Mouse (Mus musculus) forebrain, embryonic 14.5 days (tissue): ENCODE data around the gene Chn2. TPM values are rescaled to one million over a fixed set of nuclear protein-coding genes. Genes with fewer than 3 reads are reported as not detected.

Experiments
- ATAC-seq: fragments of 200-750 bp; cut with Nextera tagmentation; 2 replicates; pipeline ENCODE4 v1.8.0; 2017; ENCODE audit warnings: mild to moderate bottlenecking, moderate library complexity
- DNase-seq: peaks from one replicate; pipeline ENCODE4 v3.0.0-alpha.2; 2015; ENCODE audit warnings: low spot score
- H3K27ac ChIP-seq: fragments of 300-500 bp; sonication (generic); 2 replicates; pipeline ENCODE4 v1.5.1; 2014; ENCODE audit warnings: low read depth, mild to moderate bottlenecking, control low read depth, low read length, moderate library complexity
- H3K27me3 ChIP-seq: fragments of 300-500 bp; sonication (generic); replicated peaks from 2 replicates; pipeline ENCODE4 v1.6.1; 2014; ENCODE audit warnings: low read length, control low read depth, mixed read lengths; ENCODE audit not compliant: control insufficient read depth, insufficient read depth
- H3K36me3 ChIP-seq: fragments of 300-500 bp; sonication (generic); 2 replicates; pipeline ENCODE4 v1.6.1; 2014; ENCODE audit warnings: low read length, control low read depth; ENCODE audit not compliant: control insufficient read depth, insufficient read depth
- H3K4me1 ChIP-seq: fragments of 300-500 bp; sonication (generic); 2 replicates; pipeline ENCODE4 v1.6.1; 2014; ENCODE audit warnings: antibody characterized with exemption, low read length, control low read depth; ENCODE audit not compliant: control insufficient read depth, insufficient read depth
- H3K4me2 ChIP-seq: fragments of 300-500 bp; sonication (generic); 2 replicates; pipeline ENCODE4 v1.6.1; 2014; ENCODE audit warnings: mild to moderate bottlenecking, control low read depth, low read length
- H3K4me3 ChIP-seq: fragments of 300-500 bp; sonication (generic); 2 replicates; pipeline ENCODE4 v1.5.1; 2014; ENCODE audit warnings: low read depth, low read length, control low read depth
- H3K9ac ChIP-seq: fragments of 300-500 bp; sonication (generic); 2 replicates; pipeline ENCODE4 v1.6.1; 2014; ENCODE audit warnings: mild to moderate bottlenecking, low read length, control low read depth, moderate library complexity
- H3K9me3 ChIP-seq: fragments of 300-500 bp; sonication (generic); replicated peaks from 2 replicates; pipeline ENCODE4 v1.6.1; 2016; ENCODE audit warnings: low read length, control low read depth, mixed read lengths; ENCODE audit not compliant: control insufficient read depth
- WGBS: fragments of 180-500 bp; shearing (Covaris S2); extraction: QIAGEN DNeasy Blood & Tissue Kit; methylation state at CpG from one replicate; pipeline ENCODE4 v1.1.7; 2014; 5-methylcytosine and 5-hydroxymethylcytosine counted together
- polyA plus RNA-seq: library from polyadenylated mRNA; unstranded; fragments of >200 nt; fragmentation: Nextera tagmentation; extraction: Ambion mirVana; gene quantifications from 2 replicates; pipeline ENCODE4 v1.2.1, GENCODE M21; 2014

Gene Chn2
- polyA plus RNA-seq, 1 experiment from 2014 or later, result 45.9 TPM

GRCm38 (mm10) chr6:54057661-54058060 lies 18.3 kb downstream of the Chn2 start:
- WGBS, result 83% methylated on average over 10 of the region's 10 CpGs
- peaks cover 19% of the 10 kb centered on the region for H3K4me1 ChIP-seq
- no peak overlapping the region for H3K4me3 ChIP-seq
- no peak overlapping the region for H3K27ac ChIP-seq
- H3K4me2 ChIP-seq, result no peak overlapping the region
- H3K36me3 ChIP-seq, result no peaks in the 10 kb centered on the region
- DNase-seq (no peak), ATAC-seq (no peak)
- no peaks in the 10 kb centered on the region for H3K9me3 ChIP-seq
- no peak overlapping the region for H3K9ac ChIP-seq
- no peaks in the 10 kb centered on the region for H3K27me3 ChIP-seq

GRCm38 (mm10) chr6:54058837-54059236 lies 19.5 kb downstream of the Chn2 start:
- Histone ChIP-seq H3K9me3 (no peaks in the 10 kb centered on the region), H3K4me2 (no peak overlapping the region), H3K9ac (no peak overlapping the region), H3K27me3 (no peaks in the 10 kb centered on the region), H3K4me1 (peaks cover 12% of the 10 kb centered on the region), H3K27ac (no peak overlapping the region), H3K4me3 (no peak overlapping the region), H3K36me3 (no peaks in the 10 kb centered on the region)
- DNase-seq (no peak), ATAC-seq (no peak)
- WGBS, result 81% methylated on average over 8 of the region's 8 CpGs

- H3K27ac ChIP-seq, result no peak overlapping the region
- WGBS, result 83% methylated on average over 3 of the region's 3 CpGs
- no peak for ATAC-seq
Measured at GRCm38 (mm10) chr6:54060258-54060657, 20.9 kb downstream of the Chn2 start.

GRCm38 (mm10) chr6:54061375-54061774 lies 22.0 kb downstream of the Chn2 start:
- Histone ChIP-seq H3K4me2 (no peak overlapping the region), H3K9me3 (no peaks in the 10 kb centered on the region), H3K4me1 (peaks cover 5% of the 10 kb centered on the region), H3K9ac (no peak overlapping the region), H3K27ac (no peak overlapping the region), H3K27me3 (no peaks in the 10 kb centered on the region), H3K36me3 (no peaks in the 10 kb centered on the region), H3K4me3 (no peak overlapping the region)
- WGBS, result 25% methylated on average over 9 of the region's 9 CpGs
- ATAC-seq (no peak), DNase-seq (peak; percentile 42)

More at GRCm38 (mm10) chr6:54060258-54060657, 20.9 kb downstream of the Chn2 start:
- no peak for DNase-seq
- no peaks in the 10 kb centered on the region for H3K36me3 ChIP-seq
- no peak overlapping the region for H3K4me3 ChIP-seq
- no peak overlapping the region for H3K9ac ChIP-seq
- peaks cover 11% of the 10 kb centered on the region for H3K4me1 ChIP-seq
- H3K4me2 ChIP-seq, result no peak overlapping the region
- H3K27me3 ChIP-seq, result no peaks in the 10 kb centered on the region
- no peaks in the 10 kb centered on the region for H3K9me3 ChIP-seq

- Histone ChIP-seq H3K9ac (no peak overlapping the region), H3K4me1 (no peaks in the 10 kb centered on the region), H3K9me3 (no peaks in the 10 kb centered on the region), H3K27me3 (no peaks in the 10 kb centered on the region), H3K36me3 (no peaks in the 10 kb centered on the region), H3K4me3 (no peak overlapping the region), H3K27ac (no peak overlapping the region), H3K4me2 (no peak overlapping the region)
- ATAC-seq, result no peak
- 73% methylated on average over 6 of the region's 6 CpGs for WGBS
- DNase-seq, result no peak
Measured at GRCm38 (mm10) chr6:54063878-54064277, 24.5 kb downstream of the Chn2 start.

- H3K4me2 ChIP-seq, result no peak overlapping the region
- H3K27me3 ChIP-seq, result no peaks in the 10 kb centered on the region
- DNase-seq (no peak), ATAC-seq (no peak)
- H3K9ac ChIP-seq, result no peak overlapping the region
- no peak overlapping the region for H3K27ac ChIP-seq
- H3K36me3 ChIP-seq, result no peaks in the 10 kb centered on the region
- peaks cover 7% of the 10 kb centered on the region for H3K4me1 ChIP-seq
- WGBS, result 71% methylated on average over 5 of the region's 5 CpGs
- H3K9me3 ChIP-seq, result no peaks in the 10 kb centered on the region
- no peak overlapping the region for H3K4me3 ChIP-seq
Measured at GRCm38 (mm10) chr6:54067380-54067779, 28.0 kb downstream of the Chn2 start.

- Histone ChIP-seq H3K27me3 (no peaks in the 10 kb centered on the region), H3K4me1 (peaks cover 9% of the 10 kb centered on the region), H3K9me3 (no peaks in the 10 kb centered on the region), H3K4me3 (no peak overlapping the region), H3K9ac (no peak overlapping the region), H3K27ac (no peak overlapping the region), H3K36me3 (no peaks in the 10 kb centered on the region), H3K4me2 (no peak overlapping the region)
- 74% methylated on average over 5 of the region's 5 CpGs for WGBS
- no peak for ATAC-seq
- no peak for DNase-seq
Measured at GRCm38 (mm10) chr6:54068882-54069281, 29.5 kb downstream of the Chn2 start.

- Histone ChIP-seq H3K4me2 (no peak overlapping the region), H3K4me1 (peaks cover 12% of the 10 kb centered on the region), H3K36me3 (no peaks in the 10 kb centered on the region), H3K9ac (no peak overlapping the region), H3K27ac (no peak overlapping the region), H3K9me3 (no peaks in the 10 kb centered on the region), H3K4me3 (no peak overlapping the region), H3K27me3 (no peaks in the 10 kb centered on the region)
- WGBS, result 66% methylated on average over 6 of the region's 6 CpGs
- no peak for ATAC-seq
- DNase-seq, result no peak
Measured at GRCm38 (mm10) chr6:54070736-54071135, 31.4 kb downstream of the Chn2 start.

- H3K4me2 ChIP-seq, result no peak overlapping the region
- no peak overlapping the region for H3K4me3 ChIP-seq
- 86% methylated on average over 4 of the region's 4 CpGs for WGBS
- H3K27ac ChIP-seq, result no peak overlapping the region
- DNase-seq, result no peak
- H3K4me1 ChIP-seq, result peaks cover 12% of the 10 kb centered on the region
- H3K9ac ChIP-seq, result no peak overlapping the region
- H3K36me3 ChIP-seq, result no peaks in the 10 kb centered on the region
- no peak for ATAC-seq
- no peaks in the 10 kb centered on the region for H3K27me3 ChIP-seq
- H3K9me3 ChIP-seq, result no peaks in the 10 kb centered on the region
Measured at GRCm38 (mm10) chr6:54071478-54071877, 32.1 kb downstream of the Chn2 start.
